Mouse (Mus musculus): ENCODE measurements around the gene Qrfp. TPM values are rescaled to one million over a fixed set of nuclear protein-coding genes. Genes with fewer than 3 reads are reported as not detected.

The Qrfp gene
- 0.10 TPM in 1 of 2 replicates, not detected in the other for polyA plus RNA-seq (2015; fragmentation: Nextera tagmentation; extraction: Ambion mirVana)

DNA sequence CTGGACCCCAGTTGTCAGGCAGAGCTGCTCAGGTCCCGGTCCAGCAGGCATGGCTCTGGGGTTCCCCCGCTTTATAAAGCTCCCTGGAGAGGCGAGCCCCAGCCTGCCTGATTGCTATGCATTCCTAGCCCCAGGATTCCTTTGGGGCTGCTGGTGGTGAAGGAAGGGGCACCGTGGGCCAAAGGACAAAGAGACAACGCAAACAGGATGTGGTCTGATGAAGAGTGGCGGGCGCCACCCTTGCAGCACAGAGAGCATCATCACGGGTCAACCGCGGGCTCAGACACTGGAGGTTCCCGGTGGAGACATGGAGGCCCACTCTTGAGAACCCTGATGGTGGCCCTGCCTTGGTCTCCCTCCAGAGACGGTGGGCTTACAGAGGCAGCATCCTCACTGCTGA, at the start of gene Qrfp:
TSS of gene Qrfp (minus strand) at position 137 of the 400 bp plus-strand sequence.
- no peaks in the 10 kb centered on the region for H3K27me3 ChIP-seq (ENCODE audit: control insufficient read depth, insufficient read depth, low read depth, low read length)
- no peak for ATAC-seq (ENCODE audit: low read depth)
- no peaks in the 10 kb centered on the region for H3K9me3 ChIP-seq (ENCODE audit: control insufficient read depth, low read length)
- no peak within 1 kb of the TSS for H3K9ac ChIP-seq (ENCODE audit: low read length)
- no peak within 1 kb of the TSS for H3K4me2 ChIP-seq (ENCODE audit: low read depth, low read length)
- no peaks in the 10 kb centered on the region for H3K36me3 ChIP-seq (ENCODE audit: control insufficient read depth, insufficient read depth, low read length)
- no peak within 1 kb of the TSS for H3K4me3 ChIP-seq (ENCODE audit: low read length)
- 52% methylated on average over 12 of the region's 12 CpGs for WGBS
- H3K4me1 ChIP-seq (replicated peaks; ENCODE audit: control insufficient read depth, insufficient read depth, low read length) = 0 out of 2 replicates have a peak, but pooled peaks cover 8% of the 10 kb centered on the region
- H3K27ac ChIP-seq (ENCODE audit: low read length) = no peak within 1 kb of the TSS

DNA sequence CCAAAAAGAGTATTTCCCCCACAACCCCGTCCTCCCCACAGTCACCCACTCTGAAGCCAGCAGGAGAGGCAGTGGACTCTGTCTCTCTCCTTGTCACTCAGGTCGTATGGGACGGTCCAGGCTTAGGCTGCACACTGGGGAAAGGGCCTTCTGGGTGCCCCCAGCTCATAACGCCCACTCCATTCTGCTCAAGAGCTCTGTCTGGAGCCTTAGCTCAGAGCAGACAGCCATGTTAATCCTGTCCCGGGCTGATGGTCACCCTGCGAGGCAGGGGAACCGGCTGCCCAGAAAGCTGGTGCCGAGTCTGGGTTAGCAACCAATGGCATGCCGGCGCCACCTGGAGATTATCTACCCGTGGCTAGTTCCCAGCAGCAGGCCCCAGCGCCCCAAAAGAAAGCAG, 48.1 kb upstream of the Qrfp start:
- Histone ChIP-seq H3K4me1 (replicated peaks; ENCODE audit: control insufficient read depth, insufficient read depth, low read length) (peaks cover 11% of the 10 kb centered on the region), H3K9ac (ENCODE audit: low read length) (no peak overlapping the region), H3K36me3 (ENCODE audit: control insufficient read depth, insufficient read depth, low read length) (no peaks in the 10 kb centered on the region), H3K27ac (ENCODE audit: low read length) (no peak overlapping the region), H3K4me2 (ENCODE audit: low read depth, low read length) (no peak overlapping the region), H3K4me3 (ENCODE audit: low read length) (no peak overlapping the region), H3K9me3 (ENCODE audit: control insufficient read depth, low read length) (0 out of 2 replicates have a peak, but pooled peaks cover 2% of the 10 kb centered on the region), H3K27me3 (ENCODE audit: control insufficient read depth, insufficient read depth, low read depth, low read length) (peaks cover 6% of the 10 kb centered on the region)
- ATAC-seq (ENCODE audit: low read depth) = no peak
- WGBS = 28% methylated on average over 12 of the region's 12 CpGs

DNA sequence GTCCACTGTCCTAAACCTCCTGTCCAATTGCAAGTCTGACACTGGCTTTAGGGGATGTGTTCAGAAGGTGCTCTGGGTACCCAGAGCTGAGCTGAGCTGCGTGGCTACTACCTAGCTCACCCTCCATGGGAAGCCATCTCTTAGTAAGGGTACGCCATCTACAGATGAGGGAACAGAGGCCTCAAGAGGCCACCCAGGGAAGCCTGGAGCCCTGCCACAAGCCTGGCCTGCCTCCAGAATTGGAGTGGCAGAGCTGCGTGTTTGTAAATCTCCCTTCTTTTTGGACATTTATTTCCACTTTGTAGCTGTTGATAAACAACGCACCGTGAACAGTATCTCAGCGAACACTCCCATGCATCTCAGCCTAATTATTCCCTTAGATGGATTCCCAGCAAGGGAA, 46.8 kb upstream of the Qrfp start:
- H3K9me3 ChIP-seq (ENCODE audit: control insufficient read depth, low read length) = 0 out of 2 replicates have a peak, but pooled peaks cover 2% of the 10 kb centered on the region
- H3K36me3 ChIP-seq (ENCODE audit: control insufficient read depth, insufficient read depth, low read length) = no peaks in the 10 kb centered on the region
- peaks cover 11% of the 10 kb centered on the region for H3K4me1 ChIP-seq (replicated peaks; ENCODE audit: control insufficient read depth, insufficient read depth, low read length)
- no peak for ATAC-seq (ENCODE audit: low read depth)
- peaks cover 6% of the 10 kb centered on the region for H3K27me3 ChIP-seq (ENCODE audit: control insufficient read depth, insufficient read depth, low read depth, low read length)
- WGBS = 35% methylated on average over 6 of the region's 6 CpGs
- no peak overlapping the region for H3K4me3 ChIP-seq (ENCODE audit: low read length)
- H3K4me2 ChIP-seq (ENCODE audit: low read depth, low read length) = no peak overlapping the region
- no peak overlapping the region for H3K27ac ChIP-seq (ENCODE audit: low read length)
- H3K9ac ChIP-seq (ENCODE audit: low read length) = no peak overlapping the region

DNA sequence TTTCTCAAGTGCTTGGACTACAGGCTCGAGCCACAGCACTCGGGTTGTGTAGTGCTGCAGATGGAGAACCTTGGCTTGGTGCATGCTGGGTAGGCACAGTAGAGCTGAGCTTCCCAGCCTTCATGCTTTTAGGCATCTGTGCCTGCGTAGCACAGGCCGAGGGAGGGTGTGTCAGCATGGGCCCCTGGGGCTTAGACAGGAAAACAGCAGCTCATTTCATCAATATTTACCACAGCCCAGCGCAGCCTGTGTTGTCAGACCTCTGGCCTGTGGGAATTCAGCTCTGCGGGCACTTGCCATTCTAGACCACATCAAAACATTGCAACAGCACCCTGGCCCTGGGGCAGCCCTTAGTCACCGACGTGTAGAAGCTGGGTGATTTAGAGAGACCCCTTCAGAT, 45.6 kb upstream of the Qrfp start:
- Histone ChIP-seq H3K9ac (ENCODE audit: low read length) (no peak overlapping the region), H3K27me3 (ENCODE audit: control insufficient read depth, insufficient read depth, low read depth, low read length) (peaks cover 6% of the 10 kb centered on the region), H3K36me3 (ENCODE audit: control insufficient read depth, insufficient read depth, low read length) (no peaks in the 10 kb centered on the region), H3K9me3 (ENCODE audit: control insufficient read depth, low read length) (0 out of 2 replicates have a peak, but pooled peaks cover 2% of the 10 kb centered on the region), H3K4me3 (ENCODE audit: low read length) (no peak overlapping the region), H3K4me2 (ENCODE audit: low read depth, low read length) (no peak overlapping the region), H3K27ac (ENCODE audit: low read length) (no peak overlapping the region), H3K4me1 (replicated peaks; ENCODE audit: control insufficient read depth, insufficient read depth, low read length) (peaks cover 11% of the 10 kb centered on the region)
- WGBS = 73% methylated on average over 8 of the region's 8 CpGs
- ATAC-seq (ENCODE audit: low read depth) = no peak

DNA sequence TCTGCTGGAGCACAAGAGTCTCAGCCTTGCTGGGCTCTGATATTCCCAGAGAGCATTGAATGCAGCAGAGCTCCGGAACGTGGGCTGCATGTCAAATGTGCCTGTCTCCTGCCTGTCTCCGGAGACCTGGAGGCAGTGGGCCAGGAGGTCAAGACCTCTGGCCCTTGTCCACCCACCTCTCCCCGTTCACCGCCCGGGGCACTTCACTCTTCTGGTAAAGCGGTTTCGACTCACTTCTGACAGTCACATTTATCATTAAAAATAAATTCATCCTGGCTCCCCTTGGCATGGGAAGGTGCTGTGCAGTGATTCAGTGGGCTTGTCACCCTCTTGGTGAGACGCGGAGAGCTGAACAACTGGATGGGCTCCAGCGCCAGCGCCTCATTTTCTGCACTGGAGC, 39.8 kb upstream of the Qrfp start:
- H3K27me3 ChIP-seq (ENCODE audit: control insufficient read depth, insufficient read depth, low read depth, low read length) = peaks cover 30% of the 10 kb centered on the region
- WGBS = 23% methylated on average over 12 of the region's 12 CpGs
- no peak overlapping the region for H3K4me2 ChIP-seq (ENCODE audit: low read depth, low read length)
- peaks cover 22% of the 10 kb centered on the region for H3K4me1 ChIP-seq (replicated peaks; ENCODE audit: control insufficient read depth, insufficient read depth, low read length)
- ATAC-seq (ENCODE audit: low read depth) = no peak
- H3K4me3 ChIP-seq (ENCODE audit: low read length) = no peak overlapping the region
- no peaks in the 10 kb centered on the region for H3K9me3 ChIP-seq (ENCODE audit: control insufficient read depth, low read length)
- no peak overlapping the region for H3K27ac ChIP-seq (ENCODE audit: low read length)
- H3K9ac ChIP-seq (ENCODE audit: low read length) = no peak overlapping the region
- H3K36me3 ChIP-seq (ENCODE audit: control insufficient read depth, insufficient read depth, low read length) = no peaks in the 10 kb centered on the region

DNA sequence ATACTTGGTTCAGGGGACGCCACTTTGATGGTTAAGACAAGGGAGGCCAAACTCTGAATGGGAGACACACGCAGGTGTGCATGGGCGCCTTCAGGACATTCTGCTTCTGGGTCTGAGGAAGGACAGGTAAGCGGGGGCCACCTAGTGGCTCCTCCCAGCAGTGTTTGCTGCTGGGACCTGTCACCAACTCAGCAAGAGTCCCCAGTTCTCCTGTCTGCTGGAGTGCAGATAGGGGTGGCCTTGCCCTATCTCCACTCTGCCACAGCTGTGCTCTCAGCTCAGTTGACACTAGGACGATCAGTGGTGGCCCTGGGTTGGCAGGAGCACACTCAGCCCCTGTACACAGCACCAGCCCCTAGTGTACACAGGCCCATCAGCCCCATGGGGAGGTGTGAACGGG, 37.5 kb upstream of the Qrfp start:
- 0 out of 2 replicates have a peak, but pooled peaks have one; percentile 34 for ATAC-seq (ENCODE audit: low read depth)

DNA sequence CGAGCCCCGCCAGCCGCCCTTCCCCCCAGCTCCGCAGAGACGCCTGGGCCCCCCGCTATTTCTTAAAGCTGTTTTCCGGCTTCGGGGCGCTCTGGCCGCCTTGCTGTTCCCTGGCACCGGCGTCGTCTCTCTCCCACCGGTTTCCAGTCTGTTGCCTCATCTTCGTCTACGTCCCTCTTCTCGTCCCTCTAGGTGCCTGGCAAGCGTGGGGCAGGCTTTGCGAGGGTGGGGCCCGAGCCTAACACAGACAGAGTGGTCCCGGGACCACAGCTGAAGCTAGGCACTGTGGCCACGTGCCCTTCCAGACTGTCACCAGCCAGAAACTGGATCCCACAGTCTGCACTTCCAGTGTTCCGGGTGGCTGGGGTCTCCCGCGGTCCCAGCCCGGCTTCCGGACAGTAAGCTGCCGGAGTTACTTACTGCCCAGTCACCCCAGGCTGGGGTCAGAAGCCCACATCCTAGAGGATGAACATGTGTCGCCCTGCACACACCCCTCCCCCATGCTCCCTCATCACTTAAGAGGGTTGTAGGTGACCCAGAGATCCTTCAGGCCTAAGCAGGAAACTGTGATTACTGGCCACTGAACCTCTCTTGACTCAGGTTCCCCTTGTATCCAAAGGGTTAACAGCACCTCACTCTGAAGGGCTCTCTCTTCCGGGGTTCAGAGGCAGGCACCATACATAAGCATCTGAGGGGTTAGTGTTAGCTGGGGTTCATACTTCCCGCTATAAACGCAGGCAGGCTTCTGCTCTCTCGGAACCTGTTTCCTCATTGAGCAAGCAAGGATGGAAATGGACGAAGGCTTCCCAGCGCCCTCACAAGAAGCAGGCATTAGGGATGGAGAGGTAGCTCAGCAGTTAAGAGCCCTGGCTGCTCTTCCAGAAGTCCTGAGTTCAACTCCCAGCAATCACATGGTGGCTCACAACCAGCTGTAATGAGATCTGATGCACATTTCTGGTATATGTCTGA, 36.6 kb upstream of the Qrfp start:
- H3K27me3 ChIP-seq (ENCODE audit: control insufficient read depth, insufficient read depth, low read depth, low read length) = peaks cover 51% of the 10 kb centered on the region
- H3K9ac ChIP-seq (ENCODE audit: low read length) = no peak overlapping the region; the same call in none of the 2 replicates
- peaks cover 13% of the 10 kb centered on the region for H3K4me1 ChIP-seq (replicated peaks; ENCODE audit: control insufficient read depth, insufficient read depth, low read length)
- H3K36me3 ChIP-seq (ENCODE audit: control insufficient read depth, insufficient read depth, low read length) = no peaks in the 10 kb centered on the region
- no peak overlapping the region for H3K27ac ChIP-seq (ENCODE audit: low read length)
- no peaks in the 10 kb centered on the region for H3K9me3 ChIP-seq (ENCODE audit: control insufficient read depth, low read length)
- peak overlapping the region; percentile 92 for H3K4me2 ChIP-seq (ENCODE audit: low read depth, low read length)
- ATAC-seq (ENCODE audit: low read depth) = no peak
- H3K4me3 ChIP-seq (ENCODE audit: low read length) = peak overlapping the region; percentile 50
- WGBS = 2% methylated on average over 35 of the region's 35 CpGs

More for the DNA sequence above, 37.5 kb upstream of the Qrfp start:
- H3K4me2 ChIP-seq (ENCODE audit: low read depth, low read length) = no peak overlapping the region
- H3K9me3 ChIP-seq (ENCODE audit: control insufficient read depth, low read length) = no peaks in the 10 kb centered on the region
- no peak overlapping the region for H3K27ac ChIP-seq (ENCODE audit: low read length)
- peaks cover 51% of the 10 kb centered on the region for H3K27me3 ChIP-seq (ENCODE audit: control insufficient read depth, insufficient read depth, low read depth, low read length)
- peaks cover 13% of the 10 kb centered on the region for H3K4me1 ChIP-seq (replicated peaks; ENCODE audit: control insufficient read depth, insufficient read depth, low read length)
- no peak overlapping the region for H3K9ac ChIP-seq (ENCODE audit: low read length)
- WGBS = 8% methylated on average over 6 of the region's 6 CpGs
- no peaks in the 10 kb centered on the region for H3K36me3 ChIP-seq (ENCODE audit: control insufficient read depth, insufficient read depth, low read length)
- H3K4me3 ChIP-seq (ENCODE audit: low read length) = no peak overlapping the region

DNA sequence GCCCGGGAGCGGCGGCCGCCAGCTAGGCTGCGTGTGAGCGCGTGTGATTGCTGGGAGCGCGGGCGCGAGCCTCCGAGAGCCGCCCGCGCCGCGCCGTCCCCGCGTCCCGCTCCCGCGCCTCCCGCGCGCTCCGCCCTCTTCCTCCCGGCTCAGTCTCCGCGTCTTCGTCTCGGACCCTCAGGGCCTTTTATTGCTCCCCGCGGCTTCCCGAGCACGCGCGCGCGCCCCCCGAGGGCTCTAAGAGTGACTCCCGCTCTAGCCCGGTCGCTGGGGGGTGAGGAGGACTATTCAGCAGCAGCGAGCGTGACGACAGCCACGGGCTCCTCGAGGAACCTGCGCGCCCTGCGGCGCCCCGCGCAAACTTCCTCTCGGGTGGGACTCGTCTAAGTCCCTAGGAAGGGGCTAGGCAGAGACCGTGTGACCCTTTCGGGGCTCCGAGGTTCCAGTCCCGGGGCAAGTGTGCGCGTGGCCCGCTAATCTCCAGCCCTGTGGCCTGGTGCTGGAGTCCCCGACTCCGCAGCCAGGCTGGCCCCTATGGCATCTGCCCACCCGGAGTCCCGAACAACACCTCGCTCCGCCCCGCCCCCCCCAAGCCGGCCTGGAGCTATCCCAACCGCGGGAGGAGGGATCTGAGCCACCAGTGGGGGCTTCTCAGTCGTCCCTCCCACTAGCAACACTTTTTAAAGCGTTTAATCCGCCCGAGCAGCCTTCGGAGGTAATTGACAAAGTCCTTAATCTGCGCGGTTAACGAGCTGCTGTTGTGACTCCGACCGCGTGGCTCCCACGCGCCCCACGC, 35.7 kb upstream of the Qrfp start, which contains the start of gene Fibcd1:
TSS of gene Fibcd1 (minus strand) at position 110 of the 796 bp plus-strand sequence.
- Histone ChIP-seq H3K4me1 (replicated peaks; ENCODE audit: control insufficient read depth, insufficient read depth, low read length) (peaks cover 13% of the 10 kb centered on the region), H3K9me3 (ENCODE audit: control insufficient read depth, low read length) (no peaks in the 10 kb centered on the region), H3K27ac (ENCODE audit: low read length) (no peak within 1 kb of the TSS), H3K36me3 (ENCODE audit: control insufficient read depth, insufficient read depth, low read length) (no peaks in the 10 kb centered on the region), H3K9ac (ENCODE audit: low read length) (peak within 1 kb of the TSS; percentile 61), H3K27me3 (ENCODE audit: control insufficient read depth, insufficient read depth, low read depth, low read length) (peaks cover 55% of the 10 kb centered on the region), H3K4me3 (ENCODE audit: low read length) (peak within 1 kb of the TSS; percentile 50), H3K4me2 (ENCODE audit: low read depth, low read length) (peak within 1 kb of the TSS; percentile 92)
- ATAC-seq (ENCODE audit: low read depth) = peak; percentile 51; the same call in 1 of the 2 replicates
- WGBS = under 1% methylated on average over 65 of the region's 88 CpGs
